Mouse (Mus musculus) C2C12 (cell line): ENCODE data around the gene Tmem117.

Experiments used
- CEBPB ChIP-seq: IDR thresholded peaks from one replicate; pipeline ENCODE4 v1.6.1; 2011; ENCODE audit warnings: low read depth, mild to moderate bottlenecking, control low read depth, moderate library complexity
- CTCF ChIP-seq: IDR thresholded peaks from one replicate; pipeline ENCODE4 v1.5.1; 2011; ENCODE audit not compliant: control insufficient read depth, insufficient read depth, insufficient read length
- MAX ChIP-seq: IDR thresholded peaks from one replicate; pipeline ENCODE4 v1.6.1; 2011; ENCODE audit warnings: mild to moderate bottlenecking, control low read depth
- MYOD1 ChIP-seq: IDR thresholded peaks from one replicate; pipeline ENCODE4 v1.6.1; 2011; ENCODE audit warnings: low read depth; ENCODE audit not compliant: control insufficient read depth, insufficient read length

DNA sequence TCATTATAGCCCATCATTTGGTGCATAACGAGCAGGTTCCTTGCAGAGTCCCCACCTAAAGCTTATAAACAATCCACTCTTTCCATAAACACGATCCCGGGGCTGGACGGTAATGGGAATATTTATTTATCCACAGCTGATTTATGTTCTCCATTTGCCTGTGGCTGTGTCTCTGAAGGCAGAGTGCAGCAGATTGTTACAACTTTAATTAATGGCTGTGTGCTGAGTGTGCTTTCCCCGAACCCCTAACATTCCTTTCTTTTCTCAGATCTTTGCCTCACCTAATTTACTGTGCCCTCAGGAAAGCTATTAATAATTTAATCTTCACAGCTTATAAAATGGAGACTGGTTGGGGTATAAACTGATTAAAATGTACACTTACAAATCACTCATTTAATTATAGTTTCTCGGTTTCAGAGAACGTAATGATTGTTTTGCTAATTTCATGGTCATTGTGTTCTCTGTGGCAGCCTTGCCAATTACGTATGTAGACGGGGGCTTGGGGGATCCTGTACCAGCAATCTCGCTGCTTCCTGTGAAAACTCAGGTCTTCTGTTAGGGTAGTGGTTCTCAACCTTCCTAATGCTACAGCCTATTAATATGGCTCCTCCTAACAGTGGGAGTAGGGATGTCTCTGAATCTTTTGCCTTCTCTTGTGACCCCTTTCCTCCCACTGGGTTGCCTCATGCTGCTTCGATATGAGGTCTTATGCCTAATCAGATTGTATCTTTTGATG is 275.8 kb downstream of the Tmem117 start:
- no peak for TF ChIP-seq MAX
- no peak for TF ChIP-seq CTCF
- TF ChIP-seq CEBPB: no peak
- no peak for TF ChIP-seq MYOD1
